Mouse (Mus musculus) myocyte (in vitro differentiated cells): Measurements from ENCODE around the gene Nos1. TPM values are rescaled to one million over a fixed set of nuclear protein-coding genes. Genes with fewer than 3 reads are reported as not detected.

Experiments
- H3K27me3 ChIP-seq: one replicate; pipeline ENCODE4 v1.6.1; 2011; ENCODE audit not compliant: control insufficient read depth, insufficient read depth, insufficient read length
- H3K36me3 ChIP-seq: one replicate; pipeline ENCODE4 v1.6.1; 2011; ENCODE audit not compliant: control insufficient read depth, insufficient read depth
- H3K4me2 ChIP-seq: one replicate; pipeline ENCODE4 v1.6.1; 2011; ENCODE audit warnings: low read depth, control low read depth
- H3K4me3 ChIP-seq: one replicate; pipeline ENCODE4 v1.5.1; 2011; ENCODE audit warnings: mild to moderate bottlenecking, control low read depth, moderate library complexity
- H3K79me2 ChIP-seq: one replicate; pipeline ENCODE4 v1.6.1; 2011; ENCODE audit not compliant: control insufficient read depth, insufficient read depth
- H3ac ChIP-seq: one replicate; pipeline ENCODE4 v1.6.1; 2011; ENCODE audit not compliant: control insufficient read depth, insufficient read length
- CEBPB ChIP-seq: IDR thresholded peaks from 2 replicates; pipeline ENCODE4 v1.6.1; 2011; ENCODE audit warnings: mild to moderate bottlenecking, moderate library complexity; ENCODE audit not compliant: poor library complexity, insufficient read depth, severe bottlenecking
- E2F4 ChIP-seq: IDR thresholded peaks from one replicate; pipeline ENCODE4 v1.6.1; 2011; ENCODE audit warnings: mild to moderate bottlenecking, control low read depth, moderate library complexity; ENCODE audit not compliant: insufficient read depth
- MAX ChIP-seq: IDR thresholded peaks from one replicate; pipeline ENCODE4 v1.6.1; 2011; ENCODE audit warnings: low read depth, mild to moderate bottlenecking, control low read depth
- MYOD1 ChIP-seq, 3 experiments: IDR thresholded peaks; one replicate each; pipeline ENCODE4 v1.6.1; 2011; ENCODE audit warnings: control low read depth in 2 of 3, low read depth in 2 of 3, mild to moderate bottlenecking in 2 of 3, moderate library complexity in 1 of 3; ENCODE audit not compliant: insufficient read length in 2 of 3, control insufficient read depth in 1 of 3
- MYOG ChIP-seq, 3 experiments: IDR thresholded peaks; one replicate each; pipeline ENCODE4 v1.6.1; 2011; ENCODE audit warnings: control low read depth in 2 of 3, low read depth in 2 of 3, mild to moderate bottlenecking in 2 of 3; ENCODE audit not compliant: insufficient read length in 2 of 3, control insufficient read depth in 1 of 3, insufficient read depth in 1 of 3
- POLR2A ChIP-seq: IDR thresholded peaks from one replicate; pipeline ENCODE4 v1.6.1; 2011; ENCODE audit warnings: low read depth, mild to moderate bottlenecking, control low read depth, moderate library complexity; ENCODE audit not compliant: insufficient read length
- POLR2AphosphoS2 ChIP-seq: IDR thresholded peaks from one replicate; pipeline ENCODE4 v1.6.1; 2011; ENCODE audit warnings: low read depth, control low read depth; ENCODE audit not compliant: insufficient read length
- REST ChIP-seq: IDR thresholded peaks from one replicate; pipeline ENCODE4 v1.6.1; 2011; ENCODE audit warnings: mild to moderate bottlenecking, control low read depth, moderate library complexity; ENCODE audit not compliant: insufficient read depth, insufficient read length
- SRF ChIP-seq: IDR thresholded peaks from one replicate; pipeline ENCODE4 v1.6.1; 2011; ENCODE audit warnings: low read depth; ENCODE audit not compliant: control insufficient read depth, insufficient read length
- TCF12 ChIP-seq: IDR thresholded peaks from one replicate; pipeline ENCODE4 v1.6.1; 2011; ENCODE audit warnings: mild to moderate bottlenecking, control low read depth; ENCODE audit not compliant: poor library complexity, insufficient read depth, severe bottlenecking
- TCF3 ChIP-seq: IDR thresholded peaks from one replicate; pipeline ENCODE4 v1.6.1; 2011; ENCODE audit warnings: low read depth, control low read depth; ENCODE audit not compliant: insufficient read length
- USF1 ChIP-seq: IDR thresholded peaks from one replicate; pipeline ENCODE4 v1.6.1; 2011; ENCODE audit warnings: low read depth, mild to moderate bottlenecking, control low read depth, moderate library complexity
- polyA plus RNA-seq: library from polyadenylated mRNA; unstranded; fragments of >200 nt; fragmentation: generic; extraction: Trizol; gene quantifications from one replicate; pipeline ENCODE4 v1.2.1, GENCODE M21; 2012; ENCODE audit warnings: missing spikeins

The Nos1 gene
- polyA plus RNA-seq, 1 experiment, result 0.30 TPM

GRCm38 (mm10) chr5:117888126-117888525 lies 107.3 kb downstream of the Nos1 start:
- H3ac ChIP-seq, result no peak overlapping the region
- H3K27me3 ChIP-seq, result no peaks in the 10 kb centered on the region
- H3K4me3 ChIP-seq, result no peak overlapping the region
- H3K79me2 ChIP-seq, result no peaks in the 10 kb centered on the region
- TF ChIP-seq E2F4 (no peak), POLR2A (no peak), SRF (no peak), CEBPB (no peak), TCF12 (no peak), USF1 (no peak), MYOD1 (IDR thresholded peaks at IDR 0.05; ENCODE audit: control insufficient read depth in 1 of 3, insufficient read length in 2 of 3, low read depth in 2 of 3) (no peak), POLR2AphosphoS2 (no peak), MAX (no peak), REST (no peak), TCF3 (no peak), MYOG (IDR thresholded peaks at IDR 0.05; ENCODE audit: control insufficient read depth in 1 of 3, insufficient read depth in 1 of 3, insufficient read length in 2 of 3, low read depth in 2 of 3) (no peak)
- no peaks in the 10 kb centered on the region for H3K36me3 ChIP-seq
- H3K4me2 ChIP-seq, result peak overlapping the region; percentile 45

GRCm38 (mm10) chr5:117888946-117889345 lies 108.1 kb downstream of the Nos1 start:
- no peaks in the 10 kb centered on the region for H3K79me2 ChIP-seq
- H3ac ChIP-seq, result no peak overlapping the region
- TF ChIP-seq TCF3 (no peak), REST (no peak), USF1 (no peak), MAX (no peak), E2F4 (no peak), POLR2AphosphoS2 (no peak), MYOG (IDR thresholded peaks at IDR 0.05; ENCODE audit: control insufficient read depth in 1 of 3, insufficient read depth in 1 of 3, insufficient read length in 2 of 3, low read depth in 2 of 3) (no peak), SRF (no peak)
- peak overlapping the region; percentile 45 for H3K4me2 ChIP-seq
- H3K36me3 ChIP-seq, result no peaks in the 10 kb centered on the region
- H3K4me3 ChIP-seq, result no peak overlapping the region
- no peaks in the 10 kb centered on the region for H3K27me3 ChIP-seq

- Histone ChIP-seq H3ac (no peak overlapping the region), H3K27me3 (no peaks in the 10 kb centered on the region), H3K79me2 (no peaks in the 10 kb centered on the region), H3K36me3 (no peaks in the 10 kb centered on the region), H3K4me2 (peak overlapping the region; percentile 45), H3K4me3 (no peak overlapping the region)
- TF ChIP-seq POLR2A (no peak), POLR2AphosphoS2 (no peak), SRF (no peak), REST (no peak)
Measured at GRCm38 (mm10) chr5:117889571-117889970, 108.7 kb downstream of the Nos1 start.

GRCm38 (mm10) chr5:117890871-117891270 lies 110.0 kb downstream of the Nos1 start:
- no peak overlapping the region for H3K4me2 ChIP-seq
- no peaks in the 10 kb centered on the region for H3K79me2 ChIP-seq
- no peaks in the 10 kb centered on the region for H3K27me3 ChIP-seq
- no peaks in the 10 kb centered on the region for H3K36me3 ChIP-seq
- H3ac ChIP-seq, result no peak overlapping the region
- H3K4me3 ChIP-seq, result no peak overlapping the region
- no peak for TF ChIP-seq POLR2A
- TF ChIP-seq E2F4, result no peak
- no peak for TF ChIP-seq MYOD1 (IDR thresholded peaks at IDR 0.05; ENCODE audit: control insufficient read depth in 1 of 3, insufficient read length in 2 of 3, low read depth in 2 of 3)
- TF ChIP-seq SRF, result no peak
- TF ChIP-seq TCF12, result no peak
- TF ChIP-seq REST, result no peak
- no peak for TF ChIP-seq MYOG (IDR thresholded peaks at IDR 0.05; ENCODE audit: control insufficient read depth in 1 of 3, insufficient read depth in 1 of 3, insufficient read length in 2 of 3, low read depth in 2 of 3)
- TF ChIP-seq USF1, result no peak
- no peak for TF ChIP-seq MAX
- no peak for TF ChIP-seq POLR2AphosphoS2
- TF ChIP-seq CEBPB, result no peak
- no peak for TF ChIP-seq TCF3

GRCm38 (mm10) chr5:117891545-117891944 lies 110.7 kb downstream of the Nos1 start:
- no peak for TF ChIP-seq E2F4
- TF ChIP-seq TCF3, result no peak
- TF ChIP-seq MYOD1 (IDR thresholded peaks at IDR 0.05; ENCODE audit: control insufficient read depth in 1 of 3, insufficient read length in 2 of 3, low read depth in 2 of 3), result no peak
- no peak for TF ChIP-seq TCF12
- no peak for TF ChIP-seq SRF
- no peak overlapping the region for H3ac ChIP-seq
- H3K27me3 ChIP-seq, result no peaks in the 10 kb centered on the region
- no peaks in the 10 kb centered on the region for H3K36me3 ChIP-seq
- no peaks in the 10 kb centered on the region for H3K79me2 ChIP-seq
- H3K4me3 ChIP-seq, result no peak overlapping the region
- peak overlapping the region; percentile 6 for H3K4me2 ChIP-seq
